Mouse (Mus musculus): ENCODE data around the gene Grwd1. TPM values are rescaled to one million over a fixed set of nuclear protein-coding genes. Genes with fewer than 3 reads are reported as not detected.

The Grwd1 gene
- total RNA-seq (2023), result 31.7 TPM

GRCm38 (mm10) chr7:45830427-45831127, at the start of gene Grwd1:
Grwd1 (minus strand) TSS chr7:45830944.

GRCm38 (mm10) chr7:45878278-45878677, 47.5 kb upstream of the Grwd1 start, which contains the start of gene Grin2d:
Grin2d (minus strand) TSS chr7:45878378.

DNA sequence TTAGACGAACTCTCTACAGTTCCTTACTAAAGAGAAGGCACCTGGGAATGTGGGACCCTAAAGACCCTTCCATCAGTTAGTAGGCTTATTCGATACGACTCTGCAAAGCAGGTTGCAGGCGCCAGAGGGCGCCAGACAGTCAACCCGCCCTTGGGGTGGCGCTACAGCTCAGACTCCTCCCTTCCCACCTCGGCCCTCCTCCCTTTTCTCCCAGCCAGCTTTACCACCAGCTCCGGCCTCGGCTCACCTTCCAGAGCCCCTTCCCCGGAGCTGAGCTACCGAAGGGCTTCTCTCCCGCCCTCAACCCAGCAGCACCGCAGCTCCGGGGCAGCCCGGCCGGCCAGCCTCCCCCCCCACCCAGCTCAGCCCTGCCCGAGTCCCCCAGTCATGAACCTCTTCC, 41.9 kb upstream of the Grwd1 start, which contains the start of gene Kdelr1:
Gene Kdelr1, plus strand, starts transcription at position 149 of the 400 bp plus-strand sequence.

GRCm38 (mm10) chr7:45824598-45824997, 6.1 kb downstream of the Grwd1 start, which contains the start of gene Kcnj14:
Kcnj14 (minus strand) TSS chr7:45824782.

DNA sequence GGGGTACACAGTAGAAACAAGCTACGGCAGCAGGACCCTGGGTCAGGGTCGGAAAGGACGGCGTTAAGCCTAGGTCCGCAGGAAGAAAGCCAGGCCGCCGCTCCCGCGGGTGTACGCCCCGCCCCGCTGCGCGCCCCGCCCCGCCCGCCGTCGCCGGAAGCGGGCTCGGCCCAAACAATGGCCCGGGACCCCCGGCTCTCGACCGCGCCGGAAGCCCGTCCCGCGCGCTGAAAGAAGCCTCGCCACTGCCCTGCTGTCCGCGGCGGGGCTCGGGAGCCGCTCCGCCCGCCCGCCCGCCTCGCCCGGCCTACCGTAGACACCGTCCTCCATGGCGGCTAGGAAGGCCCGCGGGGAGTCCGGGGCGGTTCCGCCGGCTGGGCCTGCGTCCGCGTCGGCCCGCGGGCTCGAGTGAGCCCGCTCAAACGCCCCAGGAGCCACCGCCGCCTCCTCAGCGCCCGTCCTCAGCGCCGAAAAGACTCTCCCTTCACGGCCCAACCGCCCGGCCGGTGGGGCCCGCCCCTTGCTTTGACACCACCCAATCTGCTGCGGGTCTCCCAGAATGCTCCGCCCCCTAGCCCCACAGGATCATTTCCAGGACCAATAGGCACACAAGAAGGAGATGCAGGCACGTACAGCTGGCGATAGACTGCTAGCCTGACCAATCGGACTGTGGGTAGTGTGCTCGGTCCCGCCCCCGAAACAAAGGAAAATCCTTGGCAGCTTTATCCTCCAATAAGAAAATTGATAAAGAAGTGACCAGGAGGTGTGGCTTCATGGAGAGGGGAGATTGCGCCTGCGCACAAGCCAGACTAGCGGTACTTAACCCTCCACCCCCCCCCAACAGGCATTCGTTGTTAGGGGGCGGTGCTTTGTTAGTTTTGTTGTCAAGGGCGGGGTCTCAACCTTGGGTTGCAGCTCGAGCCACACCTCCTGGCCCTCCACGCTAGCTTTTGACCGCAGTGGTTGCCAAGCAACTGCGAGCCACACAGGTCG, 16.7 kb downstream of the Grwd1 start, which contains the start of gene Cyth2:
Gene Cyth2, minus strand, starts transcription at position 795 of the 993 bp plus-strand sequence.

GRCm38 (mm10) chr7:45784524-45785372, 46.0 kb downstream of the Grwd1 start, which contains the start of gene Sult2b1:
Sult2b1 (minus strand) TSS chr7:45784669.

GRCm38 (mm10) chr7:45783511-45784091, 47.1 kb downstream of the Grwd1 start, which contains the start of gene Lmtk3:
Lmtk3 (plus strand) TSS chr7:45783738.

Other genes with a start within 250 kb of the Grwd1 start
- not detected for gene Fgf21, start 215.5 kb downstream of the Grwd1 start, total RNA-seq (2023)
- gene Fut1, start 213.7 kb downstream of the Grwd1 start, total RNA-seq (2023), result not detected
- not detected for gene Izumo1, start 209.1 kb downstream of the Grwd1 start, total RNA-seq (2023)
- gene Rasip1, start 203.5 kb downstream of the Grwd1 start, total RNA-seq (2023), result 0.47 TPM
- not detected for gene Mamstr, start 191.0 kb downstream of the Grwd1 start, total RNA-seq (2023)
- not detected for gene Fut2, start 164.6 kb downstream of the Grwd1 start, total RNA-seq (2023)
- gene Ntn5, start 146.9 kb downstream of the Grwd1 start, total RNA-seq (2023), result 0.38 TPM
- not detected for gene Sec1, start 136.5 kb downstream of the Grwd1 start, total RNA-seq (2023)
- gene Car11, start 131.1 kb downstream of the Grwd1 start, total RNA-seq (2023), result 12.3 TPM
- gene Dbp, start 125.9 kb downstream of the Grwd1 start, total RNA-seq (2023), result 41.2 TPM
- gene Rpl18, start 115.5 kb downstream of the Grwd1 start, total RNA-seq (2023), result 2,817 TPM
- gene Sphk2, start 112.9 kb downstream of the Grwd1 start, total RNA-seq (2023), result 31.0 TPM
- gene Fam83e, start 109.7 kb downstream of the Grwd1 start, total RNA-seq (2023), result 2.5 TPM
- gene Spaca4, start 105.1 kb downstream of the Grwd1 start, total RNA-seq (2023), result not detected
- gene Lmtk3, start 47.2 kb downstream of the Grwd1 start, total RNA-seq (2023), result 0.89 TPM
- 1.9 TPM for gene Sult2b1, start 46.3 kb downstream of the Grwd1 start, total RNA-seq (2023)
- 127 TPM for gene Cyth2, start 16.4 kb downstream of the Grwd1 start, total RNA-seq (2023)
- gene Kcnj14, start 6.2 kb downstream of the Grwd1 start, total RNA-seq (2023), result 1.8 TPM
- gene Kdelr1, start 41.8 kb upstream of the Grwd1 start, total RNA-seq (2023), result 60.7 TPM
- 0.41 TPM for gene Grin2d, start 47.4 kb upstream of the Grwd1 start, total RNA-seq (2023)
- not detected for gene Syngr4, start 65.8 kb upstream of the Grwd1 start, total RNA-seq (2023)
- gene Tmem143, start 66.0 kb upstream of the Grwd1 start, total RNA-seq (2023), result 9.2 TPM
- gene Emp3, start 90.5 kb upstream of the Grwd1 start, total RNA-seq (2023), result 306 TPM
- 2.9 TPM for gene Ccdc114, start 93.1 kb upstream of the Grwd1 start, total RNA-seq (2023)
- gene Abcc6, start 199.4 kb upstream of the Grwd1 start, total RNA-seq (2023), result not detected
- gene Nomo1, start 202.8 kb upstream of the Grwd1 start, total RNA-seq (2023), result 38.3 TPM

All from CD4-positive naive resting alpha-beta T cell, adult 57 days (primary cell).